Mouse (Mus musculus): ENCODE measurements around the gene Olfr1036. TPM values are rescaled to one million over a fixed set of nuclear protein-coding genes. Genes with fewer than 3 reads are reported as not detected.
"Not testable (repeated sequence)": the region's sequence is repeated elsewhere in the genome, so short reads cannot be mapped to it uniquely, and the experiment has no call there.

Gene Olfr1036
- not detected in 2 replicates for polyA plus RNA-seq (2012; rRNA removed)

- not testable (repeated sequence) for H3K27ac ChIP-seq (ENCODE audit: control insufficient read depth, insufficient read depth, low read depth, low read length); H3K27me3 ChIP-seq (ENCODE audit: control insufficient read depth, insufficient read depth, low read length); H3K4me3 ChIP-seq (ENCODE audit: control insufficient read depth, low read depth, low read length); H3K4me1 ChIP-seq (ENCODE audit: control insufficient read depth, insufficient read depth, low read length); H3K36me3 ChIP-seq (ENCODE audit: control insufficient read depth, insufficient read depth, low read length)
Observed at GRCm38 (mm10) chr2:86073692-86074091, at the start of gene Olfr1036. Olfr1036 (plus strand) TSS chr2:86073992.

- TF ChIP-seq POLR2A (IDR thresholded peaks at IDR 0.05; ENCODE audit: control insufficient read depth, low read depth, low read length), result no peak
- TF ChIP-seq CTCF (IDR thresholded peaks at IDR 0.05; ENCODE audit: control insufficient read depth, insufficient read depth, insufficient replicate concordance, low read depth, low read length), result no peak
- no peaks in the 10 kb centered on the region for H3K4me1 ChIP-seq (ENCODE audit: control insufficient read depth, insufficient read depth, low read length)
- H3K36me3 ChIP-seq (ENCODE audit: control insufficient read depth, insufficient read depth, low read length), result no peaks in the 10 kb centered on the region
- no peak within 1 kb of the TSS for H3K27ac ChIP-seq (ENCODE audit: control insufficient read depth, insufficient read depth, low read depth, low read length)
- no peak within 1 kb of the TSS for H3K4me3 ChIP-seq (ENCODE audit: control insufficient read depth, low read depth, low read length)
- no peaks in the 10 kb centered on the region for H3K27me3 ChIP-seq (ENCODE audit: control insufficient read depth, insufficient read depth, low read length)
Observed at GRCm38 (mm10) chr2:86045561-86045960, 28.2 kb upstream of the Olfr1036 start, which contains the start of gene Olfr1034. Olfr1034 (plus strand) TSS chr2:86045861.

GRCm38 (mm10) chr2:86050777-86051176, 23.0 kb upstream of the Olfr1036 start:
- not testable (repeated sequence) for H3K27me3 ChIP-seq (ENCODE audit: control insufficient read depth, insufficient read depth, low read length); H3K36me3 ChIP-seq (ENCODE audit: control insufficient read depth, insufficient read depth, low read length); H3K4me1 ChIP-seq (ENCODE audit: control insufficient read depth, insufficient read depth, low read length); H3K4me3 ChIP-seq (ENCODE audit: control insufficient read depth, low read depth, low read length); H3K27ac ChIP-seq (ENCODE audit: control insufficient read depth, insufficient read depth, low read depth, low read length)

GRCm38 (mm10) chr2:86063766-86064165, 10.0 kb upstream of the Olfr1036 start:
- H3K36me3 ChIP-seq (ENCODE audit: control insufficient read depth, insufficient read depth, low read length); H3K27ac ChIP-seq (ENCODE audit: control insufficient read depth, insufficient read depth, low read depth, low read length); H3K4me1 ChIP-seq (ENCODE audit: control insufficient read depth, insufficient read depth, low read length); H3K4me3 ChIP-seq (ENCODE audit: control insufficient read depth, low read depth, low read length); H3K27me3 ChIP-seq (ENCODE audit: control insufficient read depth, insufficient read depth, low read length): not testable (repeated sequence)

GRCm38 (mm10) chr2:86070189-86070588, 3.6 kb upstream of the Olfr1036 start:
- Histone ChIP-seq H3K4me3 (ENCODE audit: control insufficient read depth, low read depth, low read length) (no peak overlapping the region), H3K27ac (ENCODE audit: control insufficient read depth, insufficient read depth, low read depth, low read length) (no peak overlapping the region), H3K27me3 (ENCODE audit: control insufficient read depth, insufficient read depth, low read length) (no peaks in the 10 kb centered on the region), H3K36me3 (ENCODE audit: control insufficient read depth, insufficient read depth, low read length) (no peaks in the 10 kb centered on the region), H3K4me1 (ENCODE audit: control insufficient read depth, insufficient read depth, low read length) (no peaks in the 10 kb centered on the region)
- TF ChIP-seq CTCF (IDR thresholded peaks at IDR 0.05; ENCODE audit: control insufficient read depth, insufficient read depth, insufficient replicate concordance, low read depth, low read length) (no peak), POLR2A (IDR thresholded peaks at IDR 0.05; ENCODE audit: control insufficient read depth, low read depth, low read length) (no peak)

GRCm38 (mm10) chr2:86080478-86080877, 6.7 kb downstream of the Olfr1036 start:
- not testable (repeated sequence) for H3K27ac ChIP-seq (ENCODE audit: control insufficient read depth, insufficient read depth, low read depth, low read length); H3K36me3 ChIP-seq (ENCODE audit: control insufficient read depth, insufficient read depth, low read length); H3K4me1 ChIP-seq (ENCODE audit: control insufficient read depth, insufficient read depth, low read length); H3K4me3 ChIP-seq (ENCODE audit: control insufficient read depth, low read depth, low read length); H3K27me3 ChIP-seq (ENCODE audit: control insufficient read depth, insufficient read depth, low read length)

- no peaks in the 10 kb centered on the region for H3K27me3 ChIP-seq (ENCODE audit: control insufficient read depth, insufficient read depth, low read length)
- no peak within 1 kb of the TSS for H3K4me3 ChIP-seq (ENCODE audit: control insufficient read depth, low read depth, low read length)
- no peaks in the 10 kb centered on the region for H3K4me1 ChIP-seq (ENCODE audit: control insufficient read depth, insufficient read depth, low read length)
- no peak within 1 kb of the TSS for H3K27ac ChIP-seq (ENCODE audit: control insufficient read depth, insufficient read depth, low read depth, low read length)
- TF ChIP-seq CTCF (IDR thresholded peaks at IDR 0.05; ENCODE audit: control insufficient read depth, insufficient read depth, insufficient replicate concordance, low read depth, low read length) (no peak), POLR2A (IDR thresholded peaks at IDR 0.05; ENCODE audit: control insufficient read depth, low read depth, low read length) (no peak)
- H3K36me3 ChIP-seq (ENCODE audit: control insufficient read depth, insufficient read depth, low read length), result no peaks in the 10 kb centered on the region
Observed at GRCm38 (mm10) chr2:86087285-86087684, 13.5 kb downstream of the Olfr1036 start, which contains the start of gene Olfr1037. Olfr1037 (minus strand) TSS chr2:86087385.

Other genes starting within 250 kb of the Olfr1036 start
- not detected in 2 replicates for gene Olfr1019, start 228.5 kb upstream of the Olfr1036 start, polyA plus RNA-seq (2012; rRNA removed)
- gene Olfr1020, start 227.0 kb upstream of the Olfr1036 start, polyA plus RNA-seq (2012; rRNA removed), result not detected in 2 replicates
- not detected in 2 replicates for gene Olfr1022, start 205.4 kb upstream of the Olfr1036 start, polyA plus RNA-seq (2012; rRNA removed)
- gene Olfr1023, start 188.4 kb upstream of the Olfr1036 start, polyA plus RNA-seq (2012; rRNA removed), result not detected in 2 replicates
- gene Olfr1024, start 168.9 kb upstream of the Olfr1036 start, polyA plus RNA-seq (2012; rRNA removed), result not detected in 2 replicates
- gene Olfr1025-ps1, start 158.8 kb upstream of the Olfr1036 start, polyA plus RNA-seq (2012; rRNA removed), result not detected in 2 replicates
- gene Olfr1026, start 152.4 kb upstream of the Olfr1036 start, polyA plus RNA-seq (2012; rRNA removed), result not detected in 2 replicates
- gene Olfr1028, start 123.6 kb upstream of the Olfr1036 start, polyA plus RNA-seq (2012; rRNA removed), result not detected in 2 replicates
- gene Olfr1029, start 100.1 kb upstream of the Olfr1036 start, polyA plus RNA-seq (2012; rRNA removed), result 0.02 and 0.31 TPM in 2 replicates
- not detected in 2 replicates for gene Olfr1030, start 94.7 kb upstream of the Olfr1036 start, polyA plus RNA-seq (2012; rRNA removed)
- not detected in 2 replicates for gene Olfr1031, start 83.7 kb upstream of the Olfr1036 start, polyA plus RNA-seq (2012; rRNA removed)
- gene Olfr1032, start 68.5 kb upstream of the Olfr1036 start, polyA plus RNA-seq (2012; rRNA removed), result not detected in 2 replicates
- gene Olfr1033, start 53.4 kb upstream of the Olfr1036 start, polyA plus RNA-seq (2012; rRNA removed), result 0.35 and 1.1 TPM in 2 replicates
- not detected in 2 replicates for gene Olfr1034, start 28.1 kb upstream of the Olfr1036 start, polyA plus RNA-seq (2012; rRNA removed)
- not detected in 2 replicates for gene Olfr1037, start 13.4 kb downstream of the Olfr1036 start, polyA plus RNA-seq (2012; rRNA removed)
- not detected in 2 replicates for gene Olfr1039, start 61.9 kb downstream of the Olfr1036 start, polyA plus RNA-seq (2012; rRNA removed)
- gene Olfr1040, start 72.7 kb downstream of the Olfr1036 start, polyA plus RNA-seq (2012; rRNA removed), result not detected in 2 replicates
- gene Olfr1042, start 87.8 kb downstream of the Olfr1036 start, polyA plus RNA-seq (2012; rRNA removed), result not detected in 2 replicates
- gene Olfr1043, start 93.5 kb downstream of the Olfr1036 start, polyA plus RNA-seq (2012; rRNA removed), result not detected in 2 replicates
- not detected in 2 replicates for gene Olfr1044, start 103.8 kb downstream of the Olfr1036 start, polyA plus RNA-seq (2012; rRNA removed)
- not detected in 2 replicates for gene Olfr52, start 111.7 kb downstream of the Olfr1036 start, polyA plus RNA-seq (2012; rRNA removed)
- gene Olfr1045, start 129.0 kb downstream of the Olfr1036 start, polyA plus RNA-seq (2012; rRNA removed), result not detected in 2 replicates
- gene Olfr1046, start 145.3 kb downstream of the Olfr1036 start, polyA plus RNA-seq (2012; rRNA removed), result not detected in 2 replicates
- not detected in 2 replicates for gene Olfr1047, start 157.4 kb downstream of the Olfr1036 start, polyA plus RNA-seq (2012; rRNA removed)
- not detected in 2 replicates for gene Olfr1048, start 166.3 kb downstream of the Olfr1036 start, polyA plus RNA-seq (2012; rRNA removed)
- not detected in 2 replicates for gene Olfr1049, start 184.3 kb downstream of the Olfr1036 start, polyA plus RNA-seq (2012; rRNA removed)
- gene Olfr1051, start 205.1 kb downstream of the Olfr1036 start, polyA plus RNA-seq (2012; rRNA removed), result not detected in 2 replicates
- not detected in 2 replicates for gene Olfr1052, start 218.5 kb downstream of the Olfr1036 start, polyA plus RNA-seq (2012; rRNA removed)
- not detected in 2 replicates for gene Olfr1053, start 241.3 kb downstream of the Olfr1036 start, polyA plus RNA-seq (2012; rRNA removed)